18 mouse cellular contexts compared by ENCODE assay signal in genomic region chr1:66140686-66141085, GRCm38 (mm10). TPM values are rescaled to one million over a fixed set of nuclear protein-coding genes. Genes with fewer than 3 reads are reported as not detected.
"Had no signal": no experiment of that assay in that cellular context is flagged by ENCODE, and none has a peak within 500 bp of the region (broad histone marks: within the 10 kb centered on the region; RNA-seq: fewer than 3 reads in every experiment).

No protein-coding gene starts in this region.

- H3K4me1 ChIP-seq: lung, embryonic 15.5 days; megakaryocyte, embryonic 14.5 days; midbrain, embryonic 13.5 days; midbrain, embryonic 15.5 days; neural tube, embryonic 12.5 days had no signal

- H3K36me3 ChIP-seq: lung, embryonic 15.5 days; midbrain, embryonic 13.5 days; midbrain, embryonic 15.5 days; neural tube, embryonic 12.5 days had no signal

- H3K27me3 ChIP-seq: lung, embryonic 15.5 days; megakaryocyte, embryonic 14.5 days; midbrain, embryonic 13.5 days; midbrain, embryonic 15.5 days; neural tube, embryonic 12.5 days had no signal

- H3K9ac ChIP-seq: lung, embryonic 15.5 days; midbrain, embryonic 13.5 days; midbrain, embryonic 15.5 days; neural tube, embryonic 12.5 days had no signal

- H3K4me3 ChIP-seq: lung, embryonic 15.5 days; megakaryocyte, embryonic 14.5 days; midbrain, embryonic 13.5 days; midbrain, embryonic 15.5 days; neural tube, embryonic 12.5 days had no signal

- DNase-seq: lung, adult 2 months; lung, postnatal 14 days; lung, postnatal 36 days; right cerebral cortex, postnatal 25 days; right cerebral cortex, postnatal 4 days; spleen, adult 18-20 months; thymus, adult 18-20 months; thymus, postnatal 14 days; thymus, postnatal 36 days had no signal

- ATAC-seq: lung, postnatal 0 days; midbrain, embryonic 13.5 days; midbrain, embryonic 15.5 days had no signal

- H3K27ac ChIP-seq: lung, embryonic 15.5 days; macrophage; midbrain, embryonic 13.5 days; midbrain, embryonic 15.5 days; neural tube, embryonic 12.5 days had no signal

- H3K4me2 ChIP-seq: lung, embryonic 15.5 days; midbrain, embryonic 11.5 days; midbrain, embryonic 13.5 days; midbrain, embryonic 15.5 days; neural tube, embryonic 12.5 days had no signal

- H3K9me3 ChIP-seq: lung, embryonic 15.5 days; megakaryocyte, embryonic 14.5 days; midbrain, embryonic 13.5 days; midbrain, embryonic 15.5 days; neural tube, embryonic 12.5 days had no signal

RNA-seq across cellular contexts. Expression of gene Map2, which starts 34.4 kb away (rescaled TPM):
- total RNA-seq: megakaryocyte progenitor cell, adult 5-6 weeks had no signal
